ENCODE assay signal across 21 mouse cellular contexts in genomic region chr11:84391126-84391525, GRCm38 (mm10).
DNase-seq lines count a peak whose midpoint lies in the region; ATAC-seq lines count a peak whose summit lies in the region.
"Had no signal": no experiment of that assay in that cellular context is flagged by ENCODE, and none has a peak within 500 bp of the region (broad histone marks: within the 10 kb centered on the region; RNA-seq: fewer than 3 reads in every experiment).

No protein-coding gene starts in this region.

- 0 out of 2 replicates have a peak, but pooled peaks have one; percentile 31 for ATAC-seq in heart, embryonic 14.5 days (ENCODE audit: insufficient number of reproducible peaks, insufficient read depth, low FRiP score, low read depth)
- ATAC-seq: forebrain, embryonic 14.5 days; forebrain, embryonic 16.5 days had no signal

- H3K27me3 ChIP-seq in heart, embryonic 10.5 days (ENCODE audit: insufficient read depth, poor library complexity, severe bottlenecking) = no peaks in the 10 kb centered on the region
- no peaks in the 10 kb centered on the region for H3K27me3 ChIP-seq in heart, embryonic 14.5 days (ENCODE audit: control insufficient read depth, insufficient read depth, low read length)
- H3K27me3 ChIP-seq: embryonic facial prominence, embryonic 13.5 days; embryonic facial prominence, embryonic 15.5 days; forebrain, embryonic 12.5 days had no signal

- H3K4me3 ChIP-seq in heart, embryonic 10.5 days = no peak overlapping the region
- H3K4me3 ChIP-seq in heart, embryonic 14.5 days (ENCODE audit: control insufficient read depth in 1 of 2, insufficient read depth in 1 of 2, low read depth in 1 of 2, low read length in 2 of 2) = no peak overlapping the region
- H3K4me3 ChIP-seq: embryonic facial prominence, embryonic 13.5 days; embryonic facial prominence, embryonic 15.5 days; erythroblast, embryonic 14.5 days; forebrain, embryonic 10.5 days; forebrain, embryonic 12.5 days had no signal

- no peak overlapping the region for H3K4me2 ChIP-seq in heart, embryonic 14.5 days (ENCODE audit: low read length)
- H3K4me2 ChIP-seq: embryonic facial prominence, embryonic 13.5 days; embryonic facial prominence, embryonic 15.5 days; forebrain, embryonic 12.5 days had no signal

- no peaks in the 10 kb centered on the region for H3K9me3 ChIP-seq in heart, embryonic 10.5 days
- H3K9me3 ChIP-seq in heart, embryonic 14.5 days (ENCODE audit: control insufficient read depth, low read length) = no peaks in the 10 kb centered on the region
- H3K9me3 ChIP-seq: embryonic facial prominence, embryonic 13.5 days; embryonic facial prominence, embryonic 15.5 days; forebrain, embryonic 10.5 days; forebrain, embryonic 12.5 days had no signal

- WGBS in heart, embryonic 10.5 days = 53% methylated on average over 8 of the region's 8 CpGs
- WGBS in heart, embryonic 14.5 days = 33% methylated on average over 8 of the region's 8 CpGs

- H3K36me3 ChIP-seq in heart, embryonic 10.5 days = peaks cover 17% of the 10 kb centered on the region
- H3K36me3 ChIP-seq in heart, embryonic 14.5 days (ENCODE audit: control insufficient read depth, insufficient read depth, low read length) = peaks cover 11% of the 10 kb centered on the region; the same call in 1 of the 2 replicates

- peak overlapping the region; percentile 16; the same call in 1 of the 2 replicates for H3K27ac ChIP-seq in heart, embryonic 10.5 days
- no peak overlapping the region for H3K27ac ChIP-seq in heart, embryonic 14.5 days (replicated peaks in 1 of 2; ENCODE audit: control insufficient read depth in 1 of 2, insufficient read depth in 1 of 2, low read depth in 2 of 2, low read length in 2 of 2)
- H3K27ac ChIP-seq: embryonic facial prominence, embryonic 13.5 days; embryonic facial prominence, embryonic 15.5 days; forebrain, embryonic 10.5 days; forebrain, embryonic 12.5 days had no signal

- no peak overlapping the region for H3K9ac ChIP-seq in heart, embryonic 14.5 days (ENCODE audit: low read length)
- H3K9ac ChIP-seq: embryonic facial prominence, embryonic 13.5 days; embryonic facial prominence, embryonic 15.5 days; forebrain, embryonic 12.5 days had no signal

- peaks cover 48% of the 10 kb centered on the region for H3K4me1 ChIP-seq in heart, embryonic 10.5 days
- peaks cover 18 to 23% of the 10 kb centered on the region in 2 experiments for H3K4me1 ChIP-seq in heart, embryonic 14.5 days (ENCODE audit: control insufficient read depth in 2 of 2, insufficient read depth in 2 of 2, low read length in 2 of 2)
- H3K4me1 ChIP-seq: embryonic facial prominence, embryonic 15.5 days had no signal

- no peak for DNase-seq in heart, embryonic 10.5 days (ENCODE audit: low spot score)
- no peak for DNase-seq in heart, postnatal 10 days
- DNase-seq in heart, adult 8-10 months (ENCODE audit: low spot score) = no peak
- DNase-seq: adrenal gland, adult 2 months; adrenal gland, postnatal 10 days; adrenal gland, postnatal 25 days; cerebellum, adult 11 months; cerebellum, adult 18-20 months; cerebellum, adult 8-10 months; cerebellum, adult 9-11 months; cerebellum, postnatal 14 days; cerebellum, postnatal 36 days; embryo, embryonic 11 days had no signal

- intact Hi-C loops in heart, postnatal 10 days (cut with DNase I) = loop anchor here (5.0 kb wide), 1 partner anchor 129 kb away; no protein-coding TSS in a partner anchor
